Mouse (Mus musculus) liver, embryonic 16.5 days (tissue): ENCODE data around the gene Rapgef1. TPM values are rescaled to one million over a fixed set of nuclear protein-coding genes. Genes with fewer than 3 reads are reported as not detected.
A peak's percentile ranks its signal among the peaks of the same experiment; 100 is the strongest.
"Not testable (repeated sequence)": the region's sequence is repeated elsewhere in the genome, so short reads cannot be mapped to it uniquely, and the experiment has no call there.

ENCODE experiments used
- ATAC-seq: fragments of 200-750 bp; cut with Nextera tagmentation; 2 replicates; pipeline ENCODE4 v1.8.0; 2017; ENCODE audit warnings: low read depth, mild to moderate bottlenecking, moderate number of reproducible peaks, moderate library complexity
- H3K27ac ChIP-seq: fragments of 300-500 bp; sonication (generic); 2 replicates; pipeline ENCODE4 v1.5.1; 2014; ENCODE audit warnings: mild to moderate bottlenecking, low read length
- H3K27me3 ChIP-seq: fragments of 300-500 bp; sonication (generic); 2 replicates; pipeline ENCODE4 v1.6.1; 2014; ENCODE audit warnings: low read depth, low read length, mixed read lengths; ENCODE audit not compliant: control insufficient read depth, insufficient read depth
- H3K36me3 ChIP-seq: fragments of 300-500 bp; sonication (generic); 2 replicates; pipeline ENCODE4 v1.6.1; 2014; ENCODE audit warnings: mild to moderate bottlenecking; ENCODE audit not compliant: control insufficient read depth, insufficient read depth
- H3K4me1 ChIP-seq: fragments of 300-500 bp; sonication (generic); 2 replicates; pipeline ENCODE4 v1.6.1; 2014; ENCODE audit warnings: low read depth, low read length, mixed read lengths; ENCODE audit not compliant: control insufficient read depth
- H3K4me2 ChIP-seq: fragments of 300-500 bp; sonication (generic); 2 replicates; pipeline ENCODE4 v1.6.1; 2014; ENCODE audit warnings: low read depth, low read length, mixed read lengths
- H3K4me3 ChIP-seq: fragments of 300-500 bp; sonication (generic); 2 replicates; pipeline ENCODE4 v1.5.1; 2014; ENCODE audit warnings: low read depth, mild to moderate bottlenecking, low read length
- H3K9ac ChIP-seq: fragments of 300-500 bp; sonication (generic); 2 replicates; pipeline ENCODE4 v1.6.1; 2014; ENCODE audit warnings: low read depth, low read length
- H3K9me3 ChIP-seq: fragments of 300-500 bp; sonication (generic); replicated peaks from 2 replicates; pipeline ENCODE4 v1.6.1; 2016; ENCODE audit warnings: low read length; ENCODE audit not compliant: control insufficient read depth
- WGBS: fragments of 180-500 bp; shearing (Covaris S2); extraction: QIAGEN DNeasy Blood & Tissue Kit; methylation state at CpG from one replicate; pipeline ENCODE4 v1.1.7; 2014; ENCODE audit not compliant: insufficient replicate concordance; 5-methylcytosine and 5-hydroxymethylcytosine counted together
- polyA plus RNA-seq: library from polyadenylated mRNA; unstranded; fragments of >200 nt; fragmentation: Nextera tagmentation; extraction: Ambion mirVana; gene quantifications from 2 replicates; pipeline ENCODE4 v1.2.1, GENCODE M21; 2015

Rapgef1 gene
- polyA plus RNA-seq, 1 experiment from 2014 or later = 4.7 TPM

GRCm38 (mm10) chr2:29708209-29708608 lies 88.7 kb downstream of the Rapgef1 start:
- ATAC-seq, H3K36me3 ChIP-seq, H3K4me1 ChIP-seq, H3K4me2 ChIP-seq, H3K27ac ChIP-seq, H3K4me3 ChIP-seq, H3K9ac ChIP-seq, H3K9me3 ChIP-seq, H3K27me3 ChIP-seq: not testable (repeated sequence)
- WGBS = 66% methylated on average over 4 of the region's 4 CpGs

- no peak overlapping the region for H3K27ac ChIP-seq
- WGBS = 68% methylated on average over 3 of the region's 3 CpGs
- no peak for ATAC-seq
- no peak overlapping the region for H3K4me3 ChIP-seq
- no peak overlapping the region for H3K4me2 ChIP-seq
- no peaks in the 10 kb centered on the region for H3K4me1 ChIP-seq
- H3K9ac ChIP-seq = no peak overlapping the region
- peaks cover 4% of the 10 kb centered on the region; the same call in 1 of the 2 replicates for H3K36me3 ChIP-seq
- H3K9me3 ChIP-seq = no peaks in the 10 kb centered on the region
- H3K27me3 ChIP-seq = no peaks in the 10 kb centered on the region
These were observed 91.5 kb downstream of the Rapgef1 start for GRCm38 (mm10) chr2:29711038-29711437.

- Histone ChIP-seq H3K36me3 (peaks cover 4% of the 10 kb centered on the region; the same call in 1 of the 2 replicates), H3K4me3 (no peak overlapping the region), H3K27me3 (no peaks in the 10 kb centered on the region), H3K27ac (no peak overlapping the region), H3K9me3 (no peaks in the 10 kb centered on the region), H3K4me2 (no peak overlapping the region), H3K9ac (no peak overlapping the region), H3K4me1 (no peaks in the 10 kb centered on the region)
- WGBS = 79% methylated on average over 5 of the region's 5 CpGs
- ATAC-seq = no peak
These were observed 92.4 kb downstream of the Rapgef1 start for GRCm38 (mm10) chr2:29711877-29712276.

GRCm38 (mm10) chr2:29713501-29713900 lies 94.0 kb downstream of the Rapgef1 start:
- H3K4me3 ChIP-seq = no peak overlapping the region
- H3K9ac ChIP-seq = no peak overlapping the region
- no peaks in the 10 kb centered on the region for H3K27me3 ChIP-seq
- H3K4me1 ChIP-seq = no peaks in the 10 kb centered on the region
- H3K27ac ChIP-seq = no peak overlapping the region
- peaks cover 4% of the 10 kb centered on the region for H3K36me3 ChIP-seq
- WGBS = 100% methylated on average over 1 of the region's 2 CpGs
- no peak for ATAC-seq
- no peaks in the 10 kb centered on the region for H3K9me3 ChIP-seq
- H3K4me2 ChIP-seq = no peak overlapping the region

- WGBS = 82% methylated on average over 5 of the region's 5 CpGs
These were observed 94.6 kb downstream of the Rapgef1 start for GRCm38 (mm10) chr2:29714127-29714526.

GRCm38 (mm10) chr2:29716143-29716542 lies 96.6 kb downstream of the Rapgef1 start:
- Histone ChIP-seq H3K4me3 (no peak overlapping the region), H3K9me3 (no peaks in the 10 kb centered on the region), H3K27ac (no peak overlapping the region), H3K4me1 (no peaks in the 10 kb centered on the region), H3K4me2 (no peak overlapping the region), H3K27me3 (no peaks in the 10 kb centered on the region), H3K36me3 (peaks cover 4% of the 10 kb centered on the region), H3K9ac (no peak overlapping the region)
- ATAC-seq = no peak
- WGBS = 62% methylated on average over 7 of the region's 7 CpGs

More at GRCm38 (mm10) chr2:29714127-29714526, 94.6 kb downstream of the Rapgef1 start:
- Histone ChIP-seq H3K4me2 (no peak overlapping the region), H3K4me3 (no peak overlapping the region), H3K4me1 (no peaks in the 10 kb centered on the region), H3K9ac (no peak overlapping the region), H3K9me3 (no peaks in the 10 kb centered on the region), H3K36me3 (peaks cover 4% of the 10 kb centered on the region), H3K27ac (no peak overlapping the region), H3K27me3 (no peaks in the 10 kb centered on the region)
- ATAC-seq = no peak

- no peaks in the 10 kb centered on the region for H3K4me1 ChIP-seq
- peaks cover 4% of the 10 kb centered on the region for H3K36me3 ChIP-seq
- H3K9me3 ChIP-seq = no peaks in the 10 kb centered on the region
- 64% methylated on average over 6 of the region's 6 CpGs for WGBS
- H3K9ac ChIP-seq = no peak overlapping the region
- H3K4me2 ChIP-seq = no peak overlapping the region
- peak; percentile 70 for ATAC-seq
- H3K27ac ChIP-seq = no peak overlapping the region
- no peak overlapping the region for H3K4me3 ChIP-seq
- no peaks in the 10 kb centered on the region for H3K27me3 ChIP-seq
These were observed 97.2 kb downstream of the Rapgef1 start for GRCm38 (mm10) chr2:29716691-29717090.

- H3K4me3 ChIP-seq = no peak overlapping the region
- H3K4me1 ChIP-seq = no peaks in the 10 kb centered on the region; the same call in none of the 2 replicates
- no peak overlapping the region for H3K9ac ChIP-seq
- WGBS = 62% methylated on average over 5 of the region's 5 CpGs
- H3K27ac ChIP-seq = no peak overlapping the region
- H3K36me3 ChIP-seq = peaks cover 10% of the 10 kb centered on the region
- no peaks in the 10 kb centered on the region for H3K9me3 ChIP-seq
- H3K27me3 ChIP-seq = no peaks in the 10 kb centered on the region
- no peak for ATAC-seq
- no peak overlapping the region for H3K4me2 ChIP-seq
These were observed 99.1 kb downstream of the Rapgef1 start for GRCm38 (mm10) chr2:29718581-29718980.

GRCm38 (mm10) chr2:29723132-29723531 lies 103.6 kb downstream of the Rapgef1 start:
- no peak overlapping the region for H3K27ac ChIP-seq
- no peaks in the 10 kb centered on the region; the same call in none of the 2 replicates for H3K4me1 ChIP-seq
- no peaks in the 10 kb centered on the region for H3K27me3 ChIP-seq
- H3K9me3 ChIP-seq = no peaks in the 10 kb centered on the region
- no peak for ATAC-seq
- no peak overlapping the region for H3K9ac ChIP-seq
- H3K4me3 ChIP-seq = no peak overlapping the region
- 80% methylated on average over 3 of the region's 3 CpGs for WGBS
- no peak overlapping the region for H3K4me2 ChIP-seq
- peaks cover 5% of the 10 kb centered on the region for H3K36me3 ChIP-seq
